Mouse (Mus musculus) C2C12 (cell line): ENCODE measurements at regions not wholly inside any gene's neighbourhood (a gene's known extent, or its start where the extent isn't known, plus 50 kb on each side); places are given as distances from the start of the nearest gene placed in this dataset.

Experiments
- H3K27me3 ChIP-seq: one replicate; pipeline ENCODE4 v1.6.1; 2011; ENCODE audit not compliant: control insufficient read depth, insufficient read depth, insufficient read length
- H3K36me3 ChIP-seq: one replicate; pipeline ENCODE4 v1.6.1; 2011; ENCODE audit not compliant: control insufficient read depth, insufficient read depth
- H3K4me3 ChIP-seq: one replicate; pipeline ENCODE4 v1.5.1; 2011; ENCODE audit warnings: mild to moderate bottlenecking, control low read depth; ENCODE audit not compliant: poor library complexity, insufficient read depth, severe bottlenecking
- H3K79me2 ChIP-seq: one replicate; pipeline ENCODE4 v1.6.1; 2011; ENCODE audit not compliant: control insufficient read depth, insufficient read depth
- H3K79me3 ChIP-seq: one replicate; pipeline ENCODE4 v1.6.1; 2011; ENCODE audit warnings: low read depth, control low read depth
- H3ac ChIP-seq: one replicate; pipeline ENCODE3; 2011; ENCODE audit warnings: low read depth; ENCODE audit not compliant: control insufficient read depth, insufficient read length
- CEBPB ChIP-seq: IDR thresholded peaks from one replicate; pipeline ENCODE4 v1.6.1; 2011; ENCODE audit warnings: low read depth, mild to moderate bottlenecking, control low read depth, moderate library complexity
- CTCF ChIP-seq: IDR thresholded peaks from one replicate; pipeline ENCODE4 v1.5.1; 2011; ENCODE audit not compliant: control insufficient read depth, insufficient read depth, insufficient read length
- FOSL1 ChIP-seq: IDR thresholded peaks from one replicate; pipeline ENCODE4 v1.8.0; 2011; ENCODE audit warnings: mild to moderate bottlenecking, low read length; ENCODE audit not compliant: poor library complexity, insufficient read depth, severe bottlenecking
- MAX ChIP-seq: IDR thresholded peaks from one replicate; pipeline ENCODE4 v1.6.1; 2011; ENCODE audit warnings: mild to moderate bottlenecking, control low read depth
- MYOD1 ChIP-seq: IDR thresholded peaks from one replicate; pipeline ENCODE4 v1.6.1; 2011; ENCODE audit warnings: low read depth; ENCODE audit not compliant: control insufficient read depth, insufficient read length
- MYOG ChIP-seq: IDR thresholded peaks from one replicate; pipeline ENCODE4 v1.6.1; 2011; ENCODE audit not compliant: control insufficient read depth, insufficient read length; ENCODE audit errors: extremely low read depth
- USF1 ChIP-seq: IDR thresholded peaks from one replicate; pipeline ENCODE4 v1.6.1; 2011; ENCODE audit warnings: low read depth, mild to moderate bottlenecking, control low read depth, moderate library complexity

DNA sequence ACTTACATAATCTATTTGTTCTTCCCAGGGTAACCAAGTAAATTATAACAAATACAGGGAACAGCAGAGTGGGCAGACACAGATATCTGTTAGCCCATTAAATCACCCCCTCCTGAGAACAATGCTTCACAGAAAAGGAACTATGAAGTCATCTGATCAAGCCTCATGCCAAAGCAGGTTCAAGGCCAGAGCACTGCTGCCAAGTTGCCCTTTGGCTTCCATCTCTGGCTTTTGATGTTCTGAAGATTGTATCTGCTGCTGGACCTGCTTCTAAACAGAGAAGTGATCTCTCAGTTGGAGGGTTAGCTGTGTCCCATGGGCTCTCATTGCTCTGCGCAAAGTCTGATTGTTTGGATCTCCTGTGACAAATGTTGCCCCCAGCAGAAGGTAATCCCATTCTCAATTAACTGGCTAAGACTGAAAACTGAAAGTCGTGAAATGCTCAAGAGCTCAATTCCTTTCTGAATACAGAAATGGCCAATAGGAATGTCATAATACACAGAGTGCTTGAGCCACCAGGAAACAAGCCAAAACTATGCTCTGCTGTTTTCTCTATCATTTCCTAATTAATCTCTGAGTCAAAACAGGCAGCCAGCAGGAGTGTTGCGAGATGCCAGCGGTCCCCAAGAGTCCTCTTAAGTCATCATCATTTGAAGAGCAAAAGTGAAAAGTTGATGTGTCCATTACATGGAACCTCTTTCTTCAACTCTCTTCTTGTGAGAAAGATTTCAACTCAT, 102.0 kb upstream of the Far2 start:
- H3K79me2 ChIP-seq: no peaks in the 10 kb centered on the region
- no peaks in the 10 kb centered on the region for H3K36me3 ChIP-seq
- H3K27me3 ChIP-seq: no peaks in the 10 kb centered on the region
- TF ChIP-seq CTCF (no peak), FOSL1 (no peak), MYOG (no peak), MAX (no peak), CEBPB (no peak), USF1 (no peak), MYOD1 (no peak)
- H3K79me3 ChIP-seq: no peaks in the 10 kb centered on the region
- H3K4me3 ChIP-seq: no peak overlapping the region
- no peak overlapping the region for H3ac ChIP-seq

DNA sequence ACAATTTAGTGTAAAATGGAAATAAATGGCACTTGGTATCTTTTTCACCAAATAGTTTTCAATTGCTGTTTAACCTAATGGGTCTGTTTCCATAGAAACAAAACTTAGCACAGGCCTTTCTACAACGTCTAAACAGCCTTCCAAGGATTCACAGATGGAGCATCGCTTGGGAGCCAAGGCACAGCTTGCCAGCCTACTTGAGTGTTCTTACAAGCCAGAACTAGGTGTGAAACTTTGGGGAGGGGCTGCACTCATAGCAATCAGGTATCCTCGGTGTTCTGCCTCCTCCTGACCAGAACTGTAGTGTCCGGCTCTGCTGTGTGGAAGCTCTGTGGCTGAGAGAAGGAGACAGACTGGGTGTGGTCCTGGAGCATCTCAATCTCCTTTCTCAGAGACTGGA, 99.1 kb upstream of the Far2 start:
- no peaks in the 10 kb centered on the region for H3K36me3 ChIP-seq
- H3K79me2 ChIP-seq: no peaks in the 10 kb centered on the region
- no peak overlapping the region for H3K4me3 ChIP-seq
- no peak for TF ChIP-seq MYOD1
- TF ChIP-seq MYOG: no peak
- no peak for TF ChIP-seq CTCF
- TF ChIP-seq USF1: no peak
- no peak for TF ChIP-seq MAX
- no peak for TF ChIP-seq FOSL1
- no peak for TF ChIP-seq CEBPB
- H3K27me3 ChIP-seq: no peaks in the 10 kb centered on the region
- no peaks in the 10 kb centered on the region for H3K79me3 ChIP-seq
- H3ac ChIP-seq: no peak overlapping the region

DNA sequence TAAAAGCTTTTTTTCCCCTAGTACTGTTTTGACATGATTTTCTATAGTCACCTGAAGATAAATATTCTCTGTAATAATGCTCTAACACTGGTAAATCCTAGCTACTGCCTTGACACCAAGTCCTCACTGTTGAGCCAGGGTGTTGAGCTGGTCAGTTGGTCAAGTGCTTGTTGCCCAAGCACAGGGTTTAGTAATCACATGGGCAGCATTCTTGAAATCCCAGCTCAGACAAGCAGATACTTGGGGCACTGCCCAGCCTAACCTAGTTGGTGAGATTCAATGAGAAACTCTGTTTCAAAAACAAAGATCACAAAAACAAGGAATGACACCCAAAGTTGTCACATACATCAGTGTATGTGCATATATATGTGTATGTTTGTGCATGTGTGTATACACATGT, 95.4 kb upstream of the Far2 start:
- H3ac ChIP-seq: no peak overlapping the region
- no peak for TF ChIP-seq MYOD1
- TF ChIP-seq USF1: no peak
- no peak for TF ChIP-seq MAX
- TF ChIP-seq CTCF: no peak
- no peak for TF ChIP-seq MYOG
- no peak for TF ChIP-seq CEBPB
- no peak for TF ChIP-seq FOSL1
- H3K36me3 ChIP-seq: no peaks in the 10 kb centered on the region
- H3K4me3 ChIP-seq: no peak overlapping the region
- H3K79me3 ChIP-seq: no peaks in the 10 kb centered on the region
- H3K27me3 ChIP-seq: no peaks in the 10 kb centered on the region
- no peaks in the 10 kb centered on the region for H3K79me2 ChIP-seq

DNA sequence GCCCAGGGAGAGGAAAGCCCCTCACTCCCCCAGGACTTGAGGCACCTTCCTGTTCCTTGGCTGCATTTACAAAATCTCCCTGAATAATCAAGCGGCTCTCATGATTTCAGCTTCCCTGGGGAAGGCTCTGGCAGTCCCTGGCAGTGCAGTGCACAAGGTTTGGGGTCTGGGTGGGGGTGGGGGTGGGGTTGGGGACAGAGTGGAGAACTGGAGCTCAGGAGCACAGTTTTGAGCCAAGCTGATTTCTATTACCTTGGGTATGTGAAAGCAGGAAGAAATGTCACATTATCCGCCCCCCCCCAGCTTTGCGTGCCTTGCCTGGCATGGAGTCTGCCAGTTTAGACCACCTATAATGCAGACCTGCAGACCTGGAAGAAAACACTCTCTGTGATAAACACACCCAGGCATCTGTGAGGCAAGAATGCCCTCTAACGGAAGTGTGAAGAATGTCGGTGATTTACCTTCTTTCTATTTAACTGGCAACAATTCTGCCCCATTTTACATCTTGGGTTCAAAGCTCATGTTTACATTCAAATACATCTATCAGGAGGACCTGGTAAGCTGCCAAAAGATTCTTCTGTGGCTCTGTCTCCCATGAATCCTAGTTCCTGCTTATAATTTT, 93.9 kb upstream of the Far2 start:
- no peak overlapping the region for H3ac ChIP-seq
- H3K79me2 ChIP-seq: no peaks in the 10 kb centered on the region
- H3K36me3 ChIP-seq: no peaks in the 10 kb centered on the region
- H3K27me3 ChIP-seq: no peaks in the 10 kb centered on the region
- no peak overlapping the region for H3K4me3 ChIP-seq
- TF ChIP-seq CTCF (no peak), CEBPB (no peak), USF1 (no peak), MYOD1 (no peak)
- H3K79me3 ChIP-seq: no peaks in the 10 kb centered on the region

DNA sequence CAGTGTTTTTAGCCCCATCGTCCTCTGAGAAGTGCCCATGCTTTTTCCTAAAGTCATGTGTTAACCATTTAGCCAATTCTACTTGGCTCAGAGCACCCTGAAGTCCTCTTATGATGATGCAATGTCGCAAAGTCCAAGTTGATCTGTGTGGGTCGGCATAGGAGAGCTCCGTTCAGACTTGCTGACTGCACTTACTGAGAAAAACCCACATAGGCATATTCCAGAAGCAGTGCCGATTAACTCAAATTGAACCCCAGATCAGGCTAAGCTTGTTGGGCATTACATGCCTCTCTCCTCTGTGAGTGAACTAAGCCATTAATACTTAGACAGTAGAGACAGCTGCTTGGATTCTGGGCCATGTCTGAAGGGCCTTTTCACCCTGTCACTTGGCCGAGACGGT, 93.3 kb upstream of the Far2 start:
- Histone ChIP-seq H3K27me3 (no peaks in the 10 kb centered on the region), H3K79me3 (no peaks in the 10 kb centered on the region), H3K36me3 (no peaks in the 10 kb centered on the region), H3ac (no peak overlapping the region), H3K79me2 (no peaks in the 10 kb centered on the region), H3K4me3 (no peak overlapping the region)
- TF ChIP-seq USF1: no peak
- peak; percentile 10 for TF ChIP-seq CEBPB

DNA sequence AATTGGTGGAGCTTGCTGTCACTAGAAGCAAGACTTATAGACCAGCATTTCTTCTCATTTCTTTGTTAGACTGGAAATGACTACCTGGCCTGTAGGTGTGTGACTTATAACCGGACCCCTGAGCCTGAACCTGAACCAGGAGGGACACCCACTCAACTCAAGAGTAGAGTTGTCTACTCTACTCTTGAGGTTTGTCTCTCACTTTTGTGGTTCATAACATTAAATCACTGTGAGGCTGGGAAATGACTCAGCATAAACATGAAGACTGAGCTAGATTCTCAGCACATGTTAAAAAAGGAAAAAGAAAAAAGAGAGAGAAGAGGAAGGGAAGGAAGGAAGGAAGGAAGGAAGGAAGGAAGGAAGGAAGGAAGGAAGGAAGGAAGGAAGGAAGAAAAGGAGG, 92.8 kb upstream of the Far2 start:
- H3K79me3 ChIP-seq: no peaks in the 10 kb centered on the region
- no peak overlapping the region for H3K4me3 ChIP-seq
- no peak overlapping the region for H3ac ChIP-seq
- no peaks in the 10 kb centered on the region for H3K27me3 ChIP-seq
- no peak for TF ChIP-seq USF1
- TF ChIP-seq MYOD1: no peak
- no peak for TF ChIP-seq CEBPB
- TF ChIP-seq FOSL1: no peak
- TF ChIP-seq CTCF: no peak
- no peak for TF ChIP-seq MAX
- TF ChIP-seq MYOG: no peak
- no peaks in the 10 kb centered on the region for H3K36me3 ChIP-seq
- no peaks in the 10 kb centered on the region for H3K79me2 ChIP-seq
